Mouse (Mus musculus) bone marrow, adult 2 months (tissue): ENCODE data around the gene Zdhhc6.

Experiments used
- CTCF ChIP-seq: fragments of 200-500 bp; IDR thresholded peaks from 2 replicates; pipeline ENCODE4 v1.5.1; 2011; ENCODE audit warnings: low read length, control low read depth; ENCODE audit not compliant: control insufficient read depth, insufficient read depth
- POLR2A ChIP-seq: fragments of 200-500 bp; IDR thresholded peaks from 2 replicates; pipeline ENCODE4 v1.6.1; 2011; ENCODE audit warnings: low read depth, mild to moderate bottlenecking, control low read depth, low read length, borderline replicate concordance; ENCODE audit not compliant: control insufficient read depth

DNA sequence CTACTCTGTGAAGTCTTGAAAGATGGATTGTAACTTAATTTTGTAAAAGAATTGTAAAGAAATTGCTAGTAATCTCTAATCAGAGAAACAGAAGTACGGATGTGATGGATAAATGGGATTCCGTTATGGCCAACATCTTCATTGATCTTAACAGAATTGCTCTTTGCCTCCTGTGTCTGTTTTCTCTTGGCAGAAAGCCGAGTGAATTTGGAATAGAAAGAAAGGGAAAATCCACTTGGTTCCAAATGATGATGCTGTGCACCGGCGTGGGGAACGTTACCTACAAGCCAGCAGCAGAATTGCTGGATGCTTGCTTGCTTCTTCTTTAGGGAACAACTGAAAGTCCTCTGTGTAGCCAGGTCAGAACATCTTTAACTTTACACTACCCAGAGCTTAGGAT is 24.7 kb upstream of the Zdhhc6 start:
- no peak for TF ChIP-seq POLR2A
- TF ChIP-seq CTCF: no peak
